Mouse (Mus musculus) urinary bladder, postnatal 0 days (tissue): ENCODE results near the gene Nol12. TPM values are rescaled to one million over a fixed set of nuclear protein-coding genes. Genes with fewer than 3 reads are reported as not detected.

Source experiments
- microRNA-seq: library from miRNA; unstranded; fragments of <30 nt; microRNA quantifications from one replicate; pipeline ENCODE4, GENCODE M21; 2016
- polyA plus RNA-seq: library from polyadenylated mRNA; unstranded; fragments of >200 nt; fragmentation: Nextera tagmentation; extraction: Ambion mirVana; gene quantifications from 2 replicates; pipeline ENCODE4 v1.2.1, GENCODE M21; 2015

Nol12 gene
- polyA plus RNA-seq: 33.8 and 37.6 TPM in 2 replicates

DNA sequence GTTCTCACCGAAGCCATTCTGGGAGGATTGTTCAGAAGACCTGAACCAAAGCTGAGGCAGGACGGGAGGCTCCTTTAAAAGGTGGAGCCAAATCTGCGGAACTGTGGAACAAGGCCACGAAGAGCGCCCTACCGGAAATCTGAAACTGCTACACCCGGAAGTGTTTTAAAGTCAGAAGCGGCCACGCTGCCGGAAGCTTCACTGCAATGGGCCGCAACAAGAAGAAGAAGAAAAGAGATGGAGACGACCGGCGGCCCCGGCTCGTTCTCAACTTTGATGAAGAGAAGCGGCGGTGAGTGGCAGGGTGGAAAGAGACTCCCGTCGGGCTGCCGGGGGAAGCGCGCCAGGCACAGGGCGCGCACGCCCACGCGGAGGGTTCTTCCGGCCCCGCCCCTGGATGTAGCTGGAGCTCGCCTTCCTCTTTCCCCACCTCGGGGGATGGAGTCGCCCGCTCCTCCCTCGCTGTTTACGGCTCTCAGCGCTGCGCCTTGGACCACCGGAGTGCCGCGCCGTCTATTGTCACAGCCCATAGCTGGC lies at the start of gene Nol12:
Gene Nol12, plus strand, starts transcription at position 150 of the 537 bp plus-strand sequence.

DNA sequence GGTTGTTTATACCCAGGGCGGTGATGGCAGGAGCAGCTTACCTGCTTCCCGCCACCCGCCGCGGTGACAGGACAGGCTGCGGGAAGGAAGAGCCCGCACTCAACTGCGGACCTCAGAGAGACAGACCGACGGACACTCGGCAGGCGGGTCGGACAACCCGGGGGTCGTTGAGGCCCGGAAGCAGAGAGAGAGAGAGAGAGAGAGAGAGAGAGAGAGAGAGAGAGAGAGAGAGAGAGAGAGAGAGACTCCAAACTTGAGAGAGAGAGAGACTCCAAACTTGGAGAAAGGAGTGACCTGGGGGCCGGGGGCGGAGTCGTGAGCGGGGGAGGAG lies 35.4 kb upstream of the Nol12 start, which contains the start of gene Gm49510:
Gene Gm49510, plus strand, starts transcription at position 259 of the 331 bp plus-strand sequence.

DNA sequence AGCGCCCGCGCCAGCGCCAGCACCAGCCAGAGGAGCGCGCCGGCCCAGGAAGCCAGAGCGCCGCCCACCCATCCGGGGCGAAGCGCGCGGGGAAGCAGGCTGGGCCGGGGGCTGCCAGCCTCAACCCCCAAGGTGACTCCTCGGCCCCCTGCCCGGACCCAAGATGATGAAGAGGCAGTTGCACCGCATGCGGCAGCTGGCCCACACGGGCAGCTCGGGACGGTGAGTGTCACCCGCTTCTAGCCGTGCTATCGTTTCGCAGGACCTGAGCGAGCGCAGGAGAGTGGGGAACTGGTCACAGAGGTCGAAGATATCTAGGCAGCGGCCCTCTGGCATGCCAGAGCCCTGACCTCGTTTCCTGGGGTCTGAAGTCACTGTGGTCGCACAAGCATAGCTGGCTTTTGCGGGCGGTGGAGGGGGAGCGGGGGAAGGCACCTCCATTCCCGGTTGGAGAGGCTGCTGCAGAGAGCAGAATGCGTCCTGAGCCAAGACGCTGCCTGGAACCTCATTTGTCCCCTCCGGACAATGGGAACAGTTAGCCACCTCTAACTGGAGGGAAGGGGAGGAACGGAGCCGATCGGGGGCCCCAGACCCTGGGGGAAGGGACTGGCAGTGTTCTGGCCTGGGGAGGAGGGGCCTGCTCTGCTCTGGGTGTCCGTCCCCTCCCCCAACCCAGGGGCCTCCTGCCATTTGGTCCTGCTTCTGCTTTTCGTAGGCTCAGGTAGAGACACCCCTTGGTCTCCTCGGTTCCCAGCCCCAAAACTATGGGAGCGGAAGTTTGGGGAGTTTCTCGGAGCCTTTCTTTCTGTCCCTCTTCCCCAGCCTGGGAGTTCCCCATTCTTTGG lies 34.8 kb upstream of the Nol12 start, which contains the start of gene Sh3bp1:
Gene Sh3bp1, plus strand, starts transcription at position 29 of the 845 bp plus-strand sequence.

DNA sequence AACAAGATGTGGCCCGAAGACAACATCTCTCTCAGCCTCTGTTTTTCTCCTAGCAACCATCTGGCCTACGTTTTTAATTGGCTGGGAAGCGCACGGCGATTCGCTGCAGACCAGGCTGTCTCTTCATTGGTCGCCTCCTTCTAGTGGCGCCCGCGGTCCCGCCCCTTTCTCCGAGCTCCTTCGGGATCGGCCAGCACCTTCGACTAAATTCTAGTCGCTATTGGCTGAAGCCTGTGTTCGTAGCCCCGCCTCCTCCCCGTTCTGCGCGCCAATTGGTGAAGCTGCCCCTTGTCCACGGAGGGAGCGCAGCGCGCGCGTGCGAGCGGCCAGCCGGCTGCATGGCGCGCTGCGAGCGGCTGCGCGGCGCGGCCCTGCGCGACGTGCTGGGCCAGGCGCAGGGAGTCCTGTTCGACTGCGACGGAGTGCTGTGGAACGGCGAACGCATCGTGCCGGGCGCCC lies 21.1 kb upstream of the Nol12 start, which contains the start of gene Pdxp:
Gene Pdxp, plus strand, starts transcription at position 288 of the 459 bp plus-strand sequence.

DNA sequence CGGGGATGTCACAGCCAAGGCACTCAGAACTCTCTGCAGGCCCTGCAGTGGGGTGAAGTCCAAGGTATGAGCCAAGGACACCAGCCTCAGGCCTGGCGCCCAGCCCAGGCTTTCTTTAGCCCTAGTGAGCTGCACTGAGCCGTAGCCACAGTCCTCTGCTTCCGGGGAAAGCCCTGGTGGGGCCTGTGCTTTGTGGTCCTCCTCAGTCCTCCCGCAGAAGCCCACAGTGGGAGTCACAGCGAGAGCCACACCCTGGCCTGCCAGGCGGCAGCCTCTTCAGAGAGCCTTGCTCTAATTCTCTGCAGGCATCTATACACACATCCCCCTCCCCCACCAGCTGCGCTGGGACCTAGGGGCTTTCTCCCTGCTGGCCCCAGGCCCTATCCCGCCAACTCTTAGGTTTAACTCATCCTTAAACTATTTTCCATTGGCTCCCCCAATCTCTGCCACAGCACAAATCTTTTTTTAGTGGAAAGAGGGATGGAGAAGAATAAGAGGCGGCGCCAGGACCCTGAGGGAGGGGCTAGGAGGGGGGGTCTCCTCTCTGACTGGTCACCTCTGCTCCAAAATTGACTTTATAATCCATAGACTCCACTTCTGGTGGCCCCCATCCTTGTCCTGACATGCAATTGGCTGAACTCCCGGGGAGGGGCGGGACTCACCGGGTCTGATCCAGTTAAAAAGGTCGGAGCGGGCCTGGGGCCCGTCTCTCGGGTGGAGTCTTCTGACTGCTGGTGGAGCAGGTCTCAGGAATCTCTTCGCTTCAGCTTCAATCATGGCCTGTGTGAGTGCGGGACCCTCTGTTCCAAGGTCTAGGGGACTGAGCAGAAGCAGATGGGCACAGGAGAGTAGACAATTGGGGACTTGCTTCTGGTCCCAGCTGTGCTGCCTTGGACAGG lies 8.5 kb upstream of the Nol12 start, which contains the start of gene Lgals1:
Gene Lgals1, plus strand, starts transcription at position 705 of the 899 bp plus-strand sequence.

DNA sequence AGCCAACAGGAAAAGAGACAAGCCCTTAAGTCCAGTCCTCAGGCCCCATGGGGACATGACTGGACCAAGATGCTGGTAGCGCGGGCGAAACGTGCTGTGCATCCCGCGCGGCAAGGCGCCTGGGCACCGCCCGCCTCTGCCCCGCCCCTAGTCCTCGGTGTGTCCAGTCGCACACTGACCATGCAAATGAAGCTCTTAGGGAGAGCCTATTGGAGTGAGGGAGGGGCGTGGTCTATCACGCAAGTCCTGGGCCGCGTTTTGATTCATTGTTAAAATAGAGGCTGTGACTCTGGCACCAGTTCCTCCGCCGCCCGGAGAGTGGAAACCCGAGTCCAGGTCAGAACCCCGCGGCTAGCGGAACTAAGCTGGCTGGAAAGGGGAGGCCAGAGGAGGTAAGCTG lies 12.9 kb downstream of the Nol12 start, which contains the start of gene Triobp:
Gene Triobp, plus strand, starts transcription at position 68 of the 400 bp plus-strand sequence.

Small RNA genes lying within 50 kb of the gene (microRNA-seq; reads per million reads assigned to microRNA genes)
- not detected for gene Mir6955

Other genes with a start within 250 kb of the Nol12 start
- not detected in 2 replicates for gene Elfn2, start 216.2 kb upstream of the Nol12 start, polyA plus RNA-seq
- 5.4 and 6.4 TPM in 2 replicates for gene Mfng, start 161.5 kb upstream of the Nol12 start, polyA plus RNA-seq
- 1.4 and 1.9 TPM in 2 replicates for gene Card10, start 131.9 kb upstream of the Nol12 start, polyA plus RNA-seq
- 21.3 and 24.7 TPM in 2 replicates for gene Cdc42ep1, start 92.3 kb upstream of the Nol12 start, polyA plus RNA-seq
- gene Lgals2, start 79.4 kb upstream of the Nol12 start, polyA plus RNA-seq: 0.77 and 0.97 TPM in 2 replicates
- 40.6 and 40.7 TPM in 2 replicates for gene Gga1, start 57.7 kb upstream of the Nol12 start, polyA plus RNA-seq
- gene Gm49510, start 35.3 kb upstream of the Nol12 start, polyA plus RNA-seq: 0.19 and 0.22 TPM in 2 replicates
- 15.0 and 16.9 TPM in 2 replicates for gene Sh3bp1, start 35.2 kb upstream of the Nol12 start, polyA plus RNA-seq
- gene Pdxp, start 21.0 kb upstream of the Nol12 start, polyA plus RNA-seq: 2.6 and 3.3 TPM in 2 replicates
- 2,081 and 2,305 TPM in 2 replicates for gene Lgals1, start 8.2 kb upstream of the Nol12 start, polyA plus RNA-seq
- gene Triobp, start 12.8 kb downstream of the Nol12 start, polyA plus RNA-seq: 45.0 and 55.5 TPM in 2 replicates
- gene H1f0, start 93.5 kb downstream of the Nol12 start, polyA plus RNA-seq: 274 and 300 TPM in 2 replicates
- gene Galr3, start 107.0 kb downstream of the Nol12 start, polyA plus RNA-seq: not detected in 2 replicates
- gene Ankrd54, start 128.0 kb downstream of the Nol12 start, polyA plus RNA-seq: 21.2 and 22.3 TPM in 2 replicates
- 133 and 143 TPM in 2 replicates for gene Eif3l, start 140.2 kb downstream of the Nol12 start, polyA plus RNA-seq
- 22.6 and 23.7 TPM in 2 replicates for gene Micall1, start 174.0 kb downstream of the Nol12 start, polyA plus RNA-seq
- 249 and 260 TPM in 2 replicates for gene Polr2f, start 206.1 kb downstream of the Nol12 start, polyA plus RNA-seq
- 7.5 and 8.7 TPM in 2 replicates for gene 1700088E04Rik, start 206.3 kb downstream of the Nol12 start, polyA plus RNA-seq
- gene Sox10, start 230.3 kb downstream of the Nol12 start, polyA plus RNA-seq: 1.3 and 1.8 TPM in 2 replicates